Mouse (Mus musculus): Measurements from ENCODE around the gene B3galnt1.

Gene B3galnt1

GRCm38 (mm10) chr3:69563406-69563805, 35.4 kb downstream of the B3galnt1 start:
- no peak for DNase-seq

GRCm38 (mm10) chr3:69561686-69562085, 37.1 kb downstream of the B3galnt1 start:
- DNase-seq, result no peak

GRCm38 (mm10) chr3:69559975-69560330, 38.8 kb downstream of the B3galnt1 start:
- DNase-seq, result no peak

- DNase-seq, result no peak
Observed at GRCm38 (mm10) chr3:69559316-69559974, 39.3 kb downstream of the B3galnt1 start.

GRCm38 (mm10) chr3:69556092-69556778, 42.5 kb downstream of the B3galnt1 start:
- no peak for DNase-seq

- DNase-seq, result no peak
Observed at GRCm38 (mm10) chr3:69555511-69555910, 43.2 kb downstream of the B3galnt1 start.

GRCm38 (mm10) chr3:69549602-69550001, 49.2 kb downstream of the B3galnt1 start:
- no peak for DNase-seq

GRCm38 (mm10) chr3:69548704-69549455, 49.9 kb downstream of the B3galnt1 start:
- DNase-seq, result no peak

GRCm38 (mm10) chr3:69545017-69545416, 53.7 kb downstream of the B3galnt1 start:
- no peak for DNase-seq

GRCm38 (mm10) chr3:69543730-69544129, 55.0 kb downstream of the B3galnt1 start:
- no peak for DNase-seq

- DNase-seq, result peak; percentile 14 to 38
Observed at GRCm38 (mm10) chr3:69542962-69543361, 55.8 kb downstream of the B3galnt1 start.

- no peak for DNase-seq
Observed at GRCm38 (mm10) chr3:69535941-69536647, 62.7 kb downstream of the B3galnt1 start.

- no peak for DNase-seq
Observed at GRCm38 (mm10) chr3:69535486-69535885, 63.3 kb downstream of the B3galnt1 start.

- no peak for DNase-seq
Observed at GRCm38 (mm10) chr3:69532687-69533086, 66.1 kb downstream of the B3galnt1 start.

- no peak for DNase-seq
Observed at GRCm38 (mm10) chr3:69531511-69531910, 67.2 kb downstream of the B3galnt1 start.

GRCm38 (mm10) chr3:69529576-69529975, 69.2 kb downstream of the B3galnt1 start:
- DNase-seq, result no peak

- no peak for DNase-seq
Observed at GRCm38 (mm10) chr3:69527384-69527783, 71.4 kb downstream of the B3galnt1 start.

- no peak for DNase-seq
Observed at GRCm38 (mm10) chr3:69525072-69525529, 73.7 kb downstream of the B3galnt1 start.

- DNase-seq, result peak; percentile 16 to 31
Observed at GRCm38 (mm10) chr3:69524356-69525071, 74.2 kb downstream of the B3galnt1 start.

Data from lung, adult 18-20 months (tissue).